Mouse (Mus musculus): ENCODE results near the gene Tmem121. TPM values are rescaled to one million over a fixed set of nuclear protein-coding genes. Genes with fewer than 3 reads are reported as not detected.
"Not testable (repeated sequence)": the region's sequence is repeated elsewhere in the genome, so short reads cannot be mapped to it uniquely, and the experiment has no call there.

Tmem121 gene
- polyA plus RNA-seq, 1 experiment from 2014 or later = 30.2 TPM

DNA sequence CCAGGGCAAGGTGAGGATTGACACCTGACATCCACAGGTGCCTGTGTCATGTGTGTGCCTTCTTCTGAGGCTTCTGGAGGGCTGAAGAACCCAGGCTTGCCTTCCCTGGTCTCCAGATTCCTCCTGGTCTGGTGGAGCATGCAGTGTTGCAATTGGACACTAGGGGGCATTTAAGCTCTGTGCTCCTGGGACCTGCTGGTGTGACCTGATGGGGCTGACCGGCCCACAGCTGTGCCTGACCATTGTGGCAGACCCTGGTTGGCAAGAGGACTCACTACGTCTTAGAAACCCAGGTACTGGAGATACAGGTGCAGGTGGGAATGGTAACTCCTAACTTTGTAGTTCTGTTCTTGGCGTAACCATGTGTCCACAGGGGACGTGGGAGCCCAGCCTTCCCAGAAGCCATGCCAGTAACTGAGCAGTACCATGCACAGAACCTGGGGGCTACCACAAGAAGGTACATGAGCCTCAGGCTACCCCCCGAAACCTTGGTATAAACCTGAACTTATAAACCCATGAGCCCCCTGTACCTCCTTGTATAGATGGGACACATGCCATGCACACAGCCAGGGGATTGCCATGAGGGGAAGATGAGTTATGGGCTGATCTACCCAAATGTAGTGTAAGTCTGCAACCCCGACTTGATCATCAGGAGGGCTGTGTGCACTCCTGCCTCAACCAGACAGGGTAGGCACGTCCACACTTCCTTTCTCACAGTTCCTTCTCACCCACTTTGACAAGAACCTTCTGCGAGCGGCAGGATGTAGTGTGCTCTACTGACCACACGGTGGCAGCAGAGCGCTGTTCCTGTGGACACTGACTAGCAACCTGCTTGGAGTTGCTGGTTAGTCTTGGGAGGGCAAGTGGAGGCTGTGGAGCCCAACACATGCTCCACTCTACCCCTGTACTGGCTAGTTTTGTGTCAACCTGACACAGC is 31.8 kb downstream of the Tmem121 start:
- Histone ChIP-seq H3K4me2 (replicated peaks) (no peak overlapping the region), H3K9me3 (no peaks in the 10 kb centered on the region), H3K4me1 (replicated peaks) (no peaks in the 10 kb centered on the region), H3K36me3 (no peaks in the 10 kb centered on the region), H3K9ac (replicated peaks) (no peak overlapping the region), H3K27ac (no peak overlapping the region), H3K27me3 (no peaks in the 10 kb centered on the region), H3K4me3 (replicated peaks) (no peak overlapping the region)
- WGBS = 27% methylated on average over 11 of the region's 11 CpGs
- ATAC-seq = peak; percentile 28

DNA sequence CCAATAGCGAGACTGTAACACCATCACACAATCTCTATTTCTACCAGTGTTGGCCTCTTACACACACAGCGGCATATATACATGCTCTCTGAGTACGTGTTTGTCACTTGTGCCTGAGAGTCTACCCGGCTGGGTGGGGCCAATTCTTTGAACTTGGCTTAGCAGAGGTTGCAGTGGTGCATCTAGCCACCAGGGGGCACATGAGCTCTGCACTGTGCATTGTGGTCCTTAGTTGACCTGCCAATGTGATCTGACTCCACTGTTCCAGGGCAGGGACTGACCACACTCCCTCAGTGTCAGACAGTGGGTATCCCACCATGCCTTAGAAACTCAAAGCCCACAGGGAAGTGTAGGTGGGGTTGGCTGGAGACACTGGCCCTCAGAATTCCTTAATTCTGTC is 34.1 kb downstream of the Tmem121 start:
- H3K36me3 ChIP-seq = no peaks in the 10 kb centered on the region
- H3K27ac ChIP-seq = no peak overlapping the region
- 58% methylated on average over 4 of the region's 4 CpGs for WGBS
- no peak overlapping the region for H3K9ac ChIP-seq (replicated peaks)
- H3K4me2 ChIP-seq (replicated peaks) = no peak overlapping the region
- no peaks in the 10 kb centered on the region for H3K9me3 ChIP-seq
- H3K27me3 ChIP-seq = no peaks in the 10 kb centered on the region
- ATAC-seq = no peak
- H3K4me3 ChIP-seq (replicated peaks) = no peak overlapping the region
- no peaks in the 10 kb centered on the region for H3K4me1 ChIP-seq (replicated peaks)

- H3K4me1 ChIP-seq (replicated peaks) = no peaks in the 10 kb centered on the region
- no peak overlapping the region for H3K27ac ChIP-seq
- WGBS = 43% methylated on average over 4 of the region's 4 CpGs
- H3K36me3 ChIP-seq = no peaks in the 10 kb centered on the region
- H3K4me2 ChIP-seq (replicated peaks) = no peak overlapping the region
- H3K9ac ChIP-seq (replicated peaks) = no peak overlapping the region
- ATAC-seq = peak; percentile 16
- no peak overlapping the region for H3K4me3 ChIP-seq (replicated peaks)
- no peaks in the 10 kb centered on the region for H3K27me3 ChIP-seq
- H3K9me3 ChIP-seq = no peaks in the 10 kb centered on the region
These were observed 34.7 kb downstream of the Tmem121 start for GRCm38 (mm10) chr12:113220447-113220846.

DNA sequence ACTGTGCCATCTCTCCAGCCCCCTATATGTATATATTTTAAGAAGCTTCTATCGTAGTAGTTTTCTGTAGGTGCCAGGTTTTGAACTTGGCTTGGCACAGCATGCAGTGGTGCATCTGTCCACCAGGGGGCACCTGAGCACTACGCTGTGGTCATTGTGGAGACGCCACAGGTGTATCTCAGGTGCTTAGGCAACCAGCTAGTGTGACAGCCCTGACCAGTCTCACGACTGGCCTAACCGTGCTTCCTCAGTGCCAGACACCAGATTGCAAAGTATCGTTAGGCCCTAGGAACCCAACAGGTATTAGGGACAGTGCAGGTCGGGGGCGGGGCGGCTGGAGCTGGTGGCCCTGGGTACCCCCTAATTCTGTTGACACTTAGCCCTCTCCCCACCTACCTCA is 35.6 kb downstream of the Tmem121 start:
- no peak for ATAC-seq
- Histone ChIP-seq H3K9me3 (no peaks in the 10 kb centered on the region), H3K4me1 (replicated peaks) (no peaks in the 10 kb centered on the region)

DNA sequence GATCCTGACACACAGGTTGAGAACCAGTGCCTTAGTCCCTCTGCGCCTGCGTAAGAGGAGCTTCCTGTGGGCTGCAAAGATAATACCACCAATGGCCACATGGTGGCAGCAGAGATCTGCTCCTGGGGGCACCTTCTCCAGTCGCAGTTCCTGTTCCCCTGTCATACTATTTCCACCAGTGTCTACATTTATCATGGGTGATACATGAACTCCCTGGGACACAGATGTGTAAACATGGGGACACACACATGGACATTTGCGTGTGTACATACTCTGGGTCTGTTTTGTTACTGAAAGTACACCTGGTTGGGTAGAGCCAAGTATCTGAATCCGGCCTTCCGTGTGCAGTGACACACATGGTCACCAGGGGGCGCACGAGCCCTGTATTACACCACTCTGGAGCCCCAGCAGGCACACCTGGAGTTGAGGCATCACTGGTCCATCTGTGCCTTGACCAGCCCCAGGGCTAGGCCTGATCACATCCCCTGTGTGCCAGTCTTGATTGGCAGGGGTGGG is 36.4 kb downstream of the Tmem121 start:
- no peaks in the 10 kb centered on the region for H3K36me3 ChIP-seq
- 16% methylated on average over 8 of the region's 8 CpGs for WGBS
- H3K4me2 ChIP-seq (replicated peaks) = no peak overlapping the region
- peak; percentile 72 for ATAC-seq
- no peaks in the 10 kb centered on the region for H3K27me3 ChIP-seq
- H3K27ac ChIP-seq = no peak overlapping the region
- H3K4me1 ChIP-seq (replicated peaks) = no peaks in the 10 kb centered on the region
- H3K9ac ChIP-seq (replicated peaks) = no peak overlapping the region
- H3K9me3 ChIP-seq = no peaks in the 10 kb centered on the region
- H3K4me3 ChIP-seq (replicated peaks) = no peak overlapping the region

More for the DNA sequence above, 35.6 kb downstream of the Tmem121 start:
- no peak overlapping the region for H3K4me3 ChIP-seq (replicated peaks)
- no peak overlapping the region for H3K9ac ChIP-seq (replicated peaks)
- H3K4me2 ChIP-seq (replicated peaks) = no peak overlapping the region
- WGBS = 83% methylated on average over 9 of the region's 9 CpGs
- no peaks in the 10 kb centered on the region for H3K36me3 ChIP-seq
- H3K27me3 ChIP-seq = no peaks in the 10 kb centered on the region
- H3K27ac ChIP-seq = no peak overlapping the region

DNA sequence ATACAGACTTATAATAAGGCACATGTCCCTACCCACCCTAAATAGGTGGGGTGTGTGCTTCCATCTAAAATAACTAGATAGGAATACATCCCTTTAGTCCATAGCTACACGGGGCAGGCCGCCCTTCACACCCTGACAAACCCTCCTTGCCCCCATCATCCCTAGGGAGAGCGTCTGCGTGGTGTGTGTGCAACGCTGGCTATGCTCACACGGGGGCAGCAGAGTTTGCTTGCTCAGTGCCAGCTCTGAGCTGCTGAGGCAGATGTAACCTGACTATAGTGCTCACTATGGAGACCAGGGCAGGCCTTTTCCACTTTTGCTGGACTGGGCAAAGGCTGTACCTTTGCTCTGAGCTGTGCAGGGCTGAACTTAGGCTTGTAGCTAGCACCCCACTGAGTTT is 37.0 kb downstream of the Tmem121 start:
- 41% methylated on average over 6 of the region's 6 CpGs for WGBS
- no peak overlapping the region for H3K9ac ChIP-seq (replicated peaks)
- no peak overlapping the region for H3K4me3 ChIP-seq (replicated peaks)
- no peaks in the 10 kb centered on the region for H3K4me1 ChIP-seq (replicated peaks)
- no peaks in the 10 kb centered on the region for H3K9me3 ChIP-seq
- H3K27me3 ChIP-seq = no peaks in the 10 kb centered on the region
- no peaks in the 10 kb centered on the region for H3K36me3 ChIP-seq
- H3K27ac ChIP-seq = no peak overlapping the region
- peak; percentile 46 for ATAC-seq
- no peak overlapping the region for H3K4me2 ChIP-seq (replicated peaks)

DNA sequence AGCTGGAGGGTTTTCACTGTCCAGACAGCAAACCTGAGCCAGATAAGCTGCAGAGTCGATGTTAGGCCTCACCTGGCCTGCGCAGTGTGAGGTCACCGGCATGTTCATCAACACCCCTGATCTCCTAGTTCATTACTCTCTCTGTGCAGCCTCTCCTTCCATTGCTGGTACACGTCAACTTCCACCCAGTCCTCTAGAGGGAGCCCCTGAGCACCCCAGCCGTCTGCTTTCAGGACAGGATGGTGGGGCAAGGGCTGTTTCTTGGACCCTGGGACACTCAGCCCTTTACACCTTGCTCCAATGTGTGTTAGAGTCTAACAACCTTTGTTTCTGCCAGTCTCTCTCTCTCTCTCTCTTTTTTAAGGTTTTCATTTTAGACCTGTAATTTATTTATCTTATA is 38.5 kb downstream of the Tmem121 start:
- Histone ChIP-seq H3K9ac (replicated peaks) (no peak overlapping the region), H3K4me1 (replicated peaks) (no peaks in the 10 kb centered on the region), H3K4me3 (replicated peaks) (no peak overlapping the region), H3K27me3 (no peaks in the 10 kb centered on the region), H3K9me3 (no peaks in the 10 kb centered on the region), H3K4me2 (replicated peaks) (no peak overlapping the region), H3K27ac (no peak overlapping the region), H3K36me3 (no peaks in the 10 kb centered on the region)
- ATAC-seq = no peak
- 78% methylated on average over 5 of the region's 5 CpGs for WGBS

DNA sequence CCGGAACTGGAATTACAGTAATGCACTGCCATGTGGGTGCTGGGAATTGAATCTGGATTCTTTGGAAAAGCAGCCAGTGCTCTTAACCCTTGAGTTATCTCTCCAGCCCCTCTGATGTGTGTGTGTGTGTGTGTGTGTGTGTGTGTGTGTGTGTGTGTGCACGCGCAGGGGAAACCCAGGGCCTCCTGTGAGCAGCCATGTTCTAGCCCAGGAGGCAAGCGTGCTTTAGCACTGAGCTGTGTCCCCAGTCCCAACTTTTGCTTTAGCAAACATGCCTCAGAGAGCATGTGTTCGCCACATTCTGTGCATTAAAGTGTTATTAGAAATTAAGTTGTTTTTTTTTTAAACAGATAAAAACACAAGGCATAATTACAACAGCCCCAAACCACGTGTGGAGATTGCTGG is 39.0 kb downstream of the Tmem121 start:
- WGBS = 93% methylated on average over 6 of the region's 6 CpGs
- Histone ChIP-seq H3K4me3 (replicated peaks) (no peak overlapping the region), H3K9me3 (no peaks in the 10 kb centered on the region), H3K4me1 (replicated peaks) (no peaks in the 10 kb centered on the region), H3K36me3 (no peaks in the 10 kb centered on the region), H3K9ac (replicated peaks) (no peak overlapping the region), H3K27ac (no peak overlapping the region), H3K27me3 (no peaks in the 10 kb centered on the region), H3K4me2 (replicated peaks) (no peak overlapping the region)
- ATAC-seq = no peak

DNA sequence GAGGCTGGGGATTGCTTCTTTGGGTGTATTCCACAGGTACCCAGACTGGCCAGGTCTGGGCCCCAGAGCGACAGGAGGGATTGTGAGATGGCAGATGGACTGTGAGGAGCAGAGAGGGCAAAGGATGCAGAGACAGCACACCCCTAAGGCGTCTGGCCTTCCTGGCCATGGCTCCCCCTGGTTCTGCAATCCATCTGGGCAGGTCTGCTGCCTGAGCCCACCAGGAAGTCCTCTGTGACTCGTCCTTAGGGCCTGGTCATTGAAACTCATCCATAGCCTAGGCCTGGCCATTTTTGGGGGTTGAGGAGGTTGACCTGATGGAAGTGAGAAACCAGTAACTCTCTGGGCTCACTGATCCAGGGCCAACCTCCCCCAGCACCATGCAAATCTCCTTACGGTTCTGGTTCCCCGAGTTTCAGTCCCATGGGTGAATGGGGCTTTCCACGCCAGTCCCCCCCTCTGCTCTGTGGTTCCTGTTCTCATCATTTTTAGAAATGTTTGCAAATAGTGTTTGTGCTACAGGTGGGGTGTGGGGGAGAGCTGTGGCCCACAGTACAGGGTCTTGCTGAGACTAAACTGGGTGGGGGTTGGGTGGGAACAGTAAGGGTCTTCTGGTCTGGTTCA is 42.4 kb downstream of the Tmem121 start:
- ATAC-seq = no peak
- no peaks in the 10 kb centered on the region for H3K36me3 ChIP-seq
- H3K27ac ChIP-seq = no peak overlapping the region
- no peaks in the 10 kb centered on the region for H3K27me3 ChIP-seq
- WGBS = 73% methylated on average over 6 of the region's 6 CpGs
- no peak overlapping the region for H3K4me3 ChIP-seq (replicated peaks)
- no peak overlapping the region for H3K4me2 ChIP-seq (replicated peaks)
- H3K9ac ChIP-seq (replicated peaks) = no peak overlapping the region
- no peaks in the 10 kb centered on the region for H3K9me3 ChIP-seq
- no peaks in the 10 kb centered on the region for H3K4me1 ChIP-seq (replicated peaks)

GRCm38 (mm10) chr12:113230741-113231140 is 45.0 kb downstream of the Tmem121 start:
- no peak for ATAC-seq
- Histone ChIP-seq H3K4me3 (replicated peaks) (no peak overlapping the region), H3K27ac (no peak overlapping the region), H3K4me2 (replicated peaks) (no peak overlapping the region), H3K36me3 (no peaks in the 10 kb centered on the region), H3K4me1 (replicated peaks) (no peaks in the 10 kb centered on the region), H3K9ac (replicated peaks) (no peak overlapping the region), H3K9me3 (no peaks in the 10 kb centered on the region), H3K27me3 (no peaks in the 10 kb centered on the region)
- 85% methylated on average over 4 of the region's 4 CpGs for WGBS

DNA sequence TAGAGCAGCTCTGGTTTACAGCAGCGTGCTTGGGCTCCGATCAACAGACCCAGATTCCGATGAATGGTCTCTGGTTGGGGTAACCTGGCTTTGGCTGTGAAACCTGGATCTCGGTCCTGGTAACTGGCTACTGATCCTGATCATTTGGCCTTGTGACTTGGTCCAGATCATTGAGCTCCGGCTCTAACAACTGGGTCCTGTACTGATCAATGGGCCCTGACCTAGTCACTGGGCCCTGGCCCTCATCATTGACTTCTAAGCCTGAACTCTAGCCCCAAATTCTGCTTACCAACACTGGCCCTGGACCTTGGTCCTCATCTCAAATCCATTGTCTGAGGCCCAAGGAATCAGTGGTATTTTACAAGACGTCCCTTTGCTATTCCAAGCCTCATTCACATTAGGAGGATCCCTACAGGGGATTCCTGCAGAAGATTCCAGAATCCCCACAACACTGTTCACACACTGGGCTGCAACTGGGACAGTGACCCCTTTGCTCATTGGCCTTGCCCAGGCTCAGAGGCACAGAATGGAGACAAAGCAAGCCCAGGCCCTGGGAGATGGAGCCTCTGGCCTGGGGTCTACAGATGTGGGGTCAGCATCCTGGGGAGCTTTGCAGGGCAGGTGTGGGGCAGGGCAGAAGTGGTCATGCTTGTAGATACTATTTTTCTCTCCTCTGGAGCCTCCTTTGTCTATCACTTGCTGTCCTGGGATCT is 46.0 kb downstream of the Tmem121 start:
- not testable (repeated sequence) for H3K4me1 ChIP-seq (replicated peaks); H3K27ac ChIP-seq; ATAC-seq; H3K4me2 ChIP-seq (replicated peaks); H3K9me3 ChIP-seq; H3K9ac ChIP-seq (replicated peaks); H3K36me3 ChIP-seq; H3K27me3 ChIP-seq; H3K4me3 ChIP-seq (replicated peaks)
- 90% methylated on average over 6 of the region's 6 CpGs for WGBS

GRCm38 (mm10) chr12:113232264-113232750 is 46.6 kb downstream of the Tmem121 start:
- not testable (repeated sequence) for H3K9me3 ChIP-seq; H3K9ac ChIP-seq (replicated peaks); H3K4me1 ChIP-seq (replicated peaks); H3K36me3 ChIP-seq; H3K27ac ChIP-seq; ATAC-seq; H3K4me3 ChIP-seq (replicated peaks); H3K4me2 ChIP-seq (replicated peaks); H3K27me3 ChIP-seq
- 42% methylated on average over 1 of the region's 1 CpGs for WGBS
